Mouse (Mus musculus) urinary bladder, postnatal 36 days (tissue): ENCODE measurements around the gene Omg.
A peak's percentile ranks its signal among the peaks of the same experiment; 100 is the strongest.

ENCODE experiments used
- DNase-seq, 2 experiments: peaks; one replicate each; pipeline ENCODE4 v3.0.0; 2022; ENCODE audit warnings: low spot score in 2 of 2, mixed read lengths in 1 of 2

Omg gene

DNA sequence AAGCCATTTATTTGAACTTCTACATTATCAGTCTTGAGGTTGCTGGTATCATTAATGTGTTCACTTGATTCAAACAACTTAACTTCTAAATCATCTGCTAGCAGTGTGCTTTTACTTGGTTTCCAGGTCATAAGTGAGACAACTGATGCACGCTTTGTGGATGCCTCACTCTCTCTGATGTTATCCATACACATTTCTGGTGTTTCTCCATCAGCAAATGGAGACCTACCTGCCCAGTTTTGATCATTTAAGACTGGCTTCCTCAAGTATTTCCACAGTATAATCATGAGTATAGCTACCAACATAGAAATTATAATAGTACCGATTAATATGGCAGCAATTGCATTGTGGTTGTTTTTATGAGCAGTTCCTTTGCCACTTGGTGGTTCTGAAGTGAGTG, 11.9 kb upstream of the Omg start:
- DNase-seq = no peak

DNA sequence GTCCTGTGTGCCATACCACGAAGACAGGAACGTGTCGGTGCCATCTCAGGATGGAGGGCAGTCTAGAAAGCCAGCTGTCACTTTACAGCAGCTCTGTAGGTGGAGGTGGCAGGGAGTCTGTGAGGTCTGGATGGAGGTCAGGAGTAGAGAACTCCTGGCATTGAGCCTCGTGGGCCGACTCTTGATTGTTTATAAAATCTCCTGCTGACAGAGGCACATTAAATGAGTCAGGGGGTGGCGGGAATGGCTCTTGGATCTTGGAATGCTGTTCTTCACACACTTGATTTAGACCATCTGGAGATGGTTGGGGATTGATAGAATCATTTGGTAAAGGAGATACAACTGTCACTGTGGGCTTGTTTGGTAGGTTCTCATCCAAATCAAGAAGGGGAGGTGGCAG, 11.4 kb upstream of the Omg start:
- DNase-seq = no peak

DNA sequence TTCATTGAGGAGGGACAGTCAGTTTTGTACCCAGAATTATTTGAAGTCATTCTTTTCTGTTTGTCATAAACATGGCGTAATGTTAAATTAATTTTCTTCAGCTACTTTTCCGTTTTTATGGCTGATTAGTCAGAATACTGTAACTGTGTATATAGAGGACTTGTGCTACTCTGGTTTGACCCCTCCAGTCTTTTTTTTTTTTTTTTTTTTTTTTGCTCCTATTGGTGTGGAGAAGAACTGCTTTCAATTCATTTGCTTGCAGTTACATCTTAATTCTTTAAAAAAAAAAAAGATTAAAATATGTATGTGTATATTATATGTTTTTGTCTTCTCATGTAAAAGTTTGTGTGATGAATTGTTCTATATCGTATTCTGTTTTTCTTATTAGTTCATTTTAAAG, 8.1 kb upstream of the Omg start:
- DNase-seq = no peak

DNA sequence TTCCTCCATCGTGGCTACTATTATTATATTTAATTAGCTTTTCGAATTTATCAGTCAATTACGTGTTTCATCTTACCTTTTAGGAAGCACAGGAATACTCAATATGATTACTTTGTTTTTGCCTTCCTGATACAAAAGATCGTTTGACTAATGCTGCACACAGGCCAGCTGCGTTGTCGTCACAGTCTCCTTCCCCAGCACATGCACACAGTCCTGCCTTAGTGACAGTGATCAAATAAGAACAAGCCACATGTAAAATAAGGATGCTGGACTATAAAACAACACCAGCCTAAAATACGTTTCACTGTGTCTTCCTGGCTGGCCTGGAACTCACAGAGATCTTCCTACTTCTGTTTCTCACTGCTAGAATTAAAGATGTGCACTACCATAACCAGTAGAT, 622 bp upstream of the Omg start:
- DNase-seq = no peak

DNA sequence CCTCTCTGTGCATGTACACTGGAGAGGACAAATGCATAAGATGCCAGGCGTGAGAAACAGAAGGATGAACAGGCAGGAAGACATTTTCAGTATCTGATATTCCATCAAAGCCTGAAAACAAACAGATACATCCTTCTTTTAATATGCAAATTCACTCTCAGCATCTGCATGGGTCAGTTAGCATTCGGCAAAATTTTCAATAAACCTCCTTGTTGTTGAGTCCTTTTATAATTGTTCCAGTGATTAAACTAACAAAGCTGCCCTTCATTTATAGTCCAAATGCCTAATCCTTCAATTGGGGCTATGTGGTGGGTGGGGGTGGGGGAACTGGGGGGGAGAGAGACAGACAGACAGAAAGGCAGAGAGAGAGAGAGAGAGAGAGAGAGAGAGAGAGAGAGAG, 967 bp downstream of the Omg start:
- DNase-seq = no peak

DNA sequence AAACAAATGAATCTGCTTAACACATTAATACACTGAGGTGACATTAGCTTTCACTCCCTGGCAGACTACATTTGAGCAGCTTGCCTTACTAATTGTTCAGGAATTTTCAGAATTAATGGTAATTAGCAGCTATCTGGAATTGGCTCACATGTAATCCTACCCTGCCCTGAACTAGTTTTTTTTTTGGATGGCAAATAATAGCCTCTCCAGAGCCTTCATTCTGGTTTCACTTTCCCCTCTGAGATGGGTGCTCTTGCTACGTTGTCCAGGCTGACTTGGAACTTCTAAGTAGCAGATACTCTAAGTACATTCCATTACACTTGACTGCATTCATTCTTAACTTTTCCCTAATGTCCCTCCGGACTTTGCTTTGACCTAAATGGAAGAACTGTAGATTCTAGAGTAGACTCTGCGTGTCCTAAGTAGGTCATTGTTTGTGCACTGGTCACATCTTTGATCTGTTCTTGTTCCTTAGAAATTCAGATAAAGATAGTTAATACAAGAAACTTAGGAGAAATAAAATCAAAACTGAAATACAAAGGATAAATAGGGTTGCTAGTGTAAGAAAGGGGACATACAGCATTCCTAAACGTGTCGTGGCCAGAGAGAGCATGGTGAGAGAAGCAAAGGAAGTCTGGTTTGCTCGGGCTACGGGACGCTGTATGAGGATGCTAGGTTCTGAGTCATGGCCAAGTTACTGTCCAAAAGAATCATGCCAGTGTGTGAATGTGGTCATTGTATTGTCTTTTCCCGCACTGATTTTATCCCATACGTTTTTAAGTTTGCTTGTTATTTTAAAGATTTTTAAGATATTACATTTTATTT, 8.7 kb downstream of the Omg start:
- DNase-seq = no peak

DNA sequence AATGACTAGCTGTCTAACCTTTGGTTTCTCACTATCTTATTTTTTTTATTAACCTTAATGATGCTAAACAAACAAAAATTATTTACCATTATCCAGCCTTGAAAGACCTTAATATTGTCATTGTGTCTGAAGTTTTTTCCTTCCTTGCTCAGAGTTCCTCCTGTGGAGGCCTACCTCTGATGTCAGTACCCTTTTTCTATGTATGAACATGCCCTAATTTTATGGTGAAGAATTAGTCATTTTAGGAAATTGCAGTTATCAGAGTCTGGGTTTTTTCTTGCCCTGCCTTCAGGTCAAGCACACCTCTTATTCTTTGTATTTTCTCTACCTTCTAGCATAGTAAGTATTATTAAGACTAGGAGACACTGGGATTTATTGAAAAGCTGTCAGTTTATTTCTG, 19.2 kb downstream of the Omg start:
- DNase-seq = no peak

DNA sequence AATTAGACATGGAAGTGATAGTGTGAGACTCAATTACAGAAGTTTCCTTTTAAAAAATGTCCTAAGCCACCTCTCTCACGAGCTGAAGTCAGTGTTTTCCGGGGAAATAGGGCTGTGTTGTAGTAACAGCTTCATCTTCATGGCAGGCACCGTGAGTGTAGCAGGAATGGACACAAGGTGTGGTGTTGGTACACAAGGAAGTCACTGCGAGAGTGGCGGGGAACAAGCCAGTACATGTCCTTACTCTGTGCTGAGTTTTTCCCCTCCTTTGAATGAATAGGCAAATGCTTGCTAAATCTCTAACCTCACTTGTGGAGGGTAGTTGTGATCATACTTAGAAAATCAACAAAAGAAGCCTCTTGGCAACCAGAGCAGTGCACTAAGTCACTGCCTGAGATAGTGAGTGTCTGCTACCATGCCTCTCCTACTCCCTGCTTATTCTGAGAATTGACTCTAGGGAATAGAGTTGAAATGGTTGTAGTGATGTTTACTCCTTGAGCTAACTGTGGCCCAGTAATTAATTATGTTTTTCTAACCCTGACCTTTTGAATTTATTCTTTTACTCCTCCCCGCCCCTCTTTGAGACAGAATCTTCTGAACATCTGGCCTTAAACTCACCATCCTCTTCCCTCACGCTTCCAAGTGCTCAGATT, 19.9 kb downstream of the Omg start:
- peak; percentile 30 to 38 for DNase-seq

DNA sequence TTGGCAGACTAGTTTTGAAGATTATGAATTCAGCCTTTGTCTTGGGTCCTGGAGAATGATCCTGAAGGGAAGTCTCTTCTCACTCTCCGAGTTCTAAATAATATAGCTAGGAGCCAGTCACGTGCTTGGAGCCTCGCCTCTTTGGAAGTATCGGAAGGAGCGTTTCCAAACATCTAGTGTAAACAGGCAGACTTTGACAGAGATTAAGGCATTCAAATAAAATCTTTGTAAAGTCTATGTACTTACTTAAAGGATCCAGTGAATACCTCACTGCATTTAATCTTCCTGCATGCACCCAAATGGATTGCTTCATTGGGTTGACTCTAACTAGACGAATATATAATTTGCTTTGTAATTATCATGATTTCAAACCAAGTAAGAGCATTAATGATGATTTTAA, 20.5 kb downstream of the Omg start:
- DNase-seq = no peak

DNA sequence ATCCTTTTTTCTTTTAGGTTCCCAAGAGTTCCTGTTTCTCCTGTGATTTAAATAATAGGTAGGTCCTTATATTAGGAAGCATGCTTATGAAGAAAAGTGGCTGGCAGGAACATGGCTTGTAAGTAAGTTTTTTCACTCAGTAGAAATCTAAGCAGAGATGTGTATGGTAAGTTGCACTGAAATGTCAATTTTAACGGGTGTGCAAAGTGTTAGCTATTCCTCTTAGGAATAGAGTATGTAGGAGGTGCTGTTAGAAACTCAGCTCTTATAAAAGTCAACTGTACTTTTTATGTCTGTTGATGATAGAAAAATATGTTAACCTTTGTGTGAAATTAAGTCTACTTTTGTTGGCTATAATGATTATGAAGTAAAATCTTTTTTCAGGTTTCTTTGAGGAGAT, 35.8 kb downstream of the Omg start:
- no peak for DNase-seq

DNA sequence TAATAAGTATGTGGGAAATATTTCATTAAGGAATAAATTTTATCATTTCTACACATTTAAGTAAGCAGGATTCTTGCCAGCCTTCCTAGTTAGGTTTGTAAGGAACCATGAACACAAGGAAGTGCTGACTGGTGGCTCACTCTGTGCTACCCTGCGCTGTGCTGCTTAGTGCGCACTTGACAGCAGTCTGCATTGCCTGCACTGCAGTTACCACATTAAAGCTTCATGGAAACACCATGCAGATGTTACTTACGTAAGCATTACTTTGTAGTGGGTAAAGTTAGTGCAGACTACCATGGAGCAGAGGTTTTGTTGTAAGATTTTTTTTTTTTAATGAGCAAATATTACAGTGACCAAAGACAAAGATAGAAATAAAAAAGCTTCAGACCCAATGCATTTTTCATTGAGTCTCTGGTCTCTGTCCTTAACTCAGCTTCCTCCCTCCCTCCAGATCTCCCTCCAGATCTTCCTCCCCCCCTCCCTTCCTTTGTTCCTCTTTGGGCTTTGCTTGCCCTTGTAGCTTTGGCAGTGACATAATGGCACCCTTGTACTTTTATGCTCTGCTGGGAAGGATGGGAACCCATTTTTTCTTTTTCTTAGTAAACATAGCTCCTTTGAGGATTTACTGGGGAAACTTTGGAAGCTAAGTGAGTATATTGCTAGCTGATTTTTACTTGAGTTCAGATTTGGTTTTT, 43.0 kb downstream of the Omg start:
- no peak for DNase-seq

DNA sequence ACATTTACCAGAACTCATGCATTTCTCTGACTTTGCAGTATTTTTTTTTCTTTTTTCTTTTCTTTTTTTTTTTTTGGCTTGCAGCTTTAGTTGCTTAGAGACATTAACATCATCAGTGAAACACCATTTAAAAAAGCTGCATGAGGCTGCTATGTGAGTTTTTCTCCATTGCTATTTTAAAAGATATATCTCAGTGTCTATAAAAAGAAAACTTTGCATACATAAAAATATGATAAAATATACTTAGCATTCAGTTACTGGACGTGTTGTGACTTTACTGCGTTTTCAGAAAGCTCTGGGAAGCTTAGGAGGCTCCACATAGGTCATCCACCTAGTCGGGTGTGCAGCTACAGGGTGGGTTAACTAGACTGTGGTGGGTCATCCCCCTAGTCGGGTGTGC, 44.0 kb downstream of the Omg start:
- DNase-seq = no peak

DNA sequence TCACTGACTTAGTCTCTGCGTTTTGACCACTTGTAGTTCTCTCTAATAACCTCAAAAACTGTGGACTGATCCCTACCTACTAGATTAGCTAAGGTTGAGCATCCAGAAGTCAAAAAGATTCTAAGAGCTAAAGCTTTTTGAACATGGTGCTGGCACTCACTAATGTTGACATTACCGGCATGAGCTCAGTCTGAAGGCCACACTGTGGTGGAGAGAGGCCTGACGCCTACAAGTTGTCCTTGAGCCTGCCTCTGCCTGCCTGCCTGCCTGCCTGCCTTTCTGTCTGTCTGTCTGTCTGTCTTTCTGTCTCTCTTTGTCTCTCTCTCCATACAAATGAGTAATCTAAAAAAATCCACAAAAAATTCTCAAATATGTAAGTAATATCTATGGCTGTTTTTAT, 46.0 kb downstream of the Omg start:
- no peak for DNase-seq

DNA sequence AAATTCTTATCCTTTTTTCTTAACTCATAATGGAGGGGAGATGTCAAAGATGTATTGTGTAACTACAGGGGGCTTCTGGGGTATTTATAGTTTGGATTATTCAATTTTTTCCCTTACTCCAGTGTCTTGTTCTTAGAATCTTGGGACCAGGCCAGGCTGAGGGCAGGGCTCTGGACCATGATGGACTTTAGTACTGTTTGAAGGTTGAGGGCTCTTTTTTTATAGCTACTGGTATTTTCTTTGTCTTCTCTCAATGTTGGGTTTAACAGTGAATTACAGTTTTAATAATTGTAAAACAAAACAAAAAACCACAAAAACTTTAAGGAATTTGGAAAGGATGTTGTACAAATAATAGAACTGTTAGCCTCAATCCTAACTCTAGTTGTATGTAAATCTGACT, 50.9 kb downstream of the Omg start:
- DNase-seq = no peak
